In the genomic region with DNA sequence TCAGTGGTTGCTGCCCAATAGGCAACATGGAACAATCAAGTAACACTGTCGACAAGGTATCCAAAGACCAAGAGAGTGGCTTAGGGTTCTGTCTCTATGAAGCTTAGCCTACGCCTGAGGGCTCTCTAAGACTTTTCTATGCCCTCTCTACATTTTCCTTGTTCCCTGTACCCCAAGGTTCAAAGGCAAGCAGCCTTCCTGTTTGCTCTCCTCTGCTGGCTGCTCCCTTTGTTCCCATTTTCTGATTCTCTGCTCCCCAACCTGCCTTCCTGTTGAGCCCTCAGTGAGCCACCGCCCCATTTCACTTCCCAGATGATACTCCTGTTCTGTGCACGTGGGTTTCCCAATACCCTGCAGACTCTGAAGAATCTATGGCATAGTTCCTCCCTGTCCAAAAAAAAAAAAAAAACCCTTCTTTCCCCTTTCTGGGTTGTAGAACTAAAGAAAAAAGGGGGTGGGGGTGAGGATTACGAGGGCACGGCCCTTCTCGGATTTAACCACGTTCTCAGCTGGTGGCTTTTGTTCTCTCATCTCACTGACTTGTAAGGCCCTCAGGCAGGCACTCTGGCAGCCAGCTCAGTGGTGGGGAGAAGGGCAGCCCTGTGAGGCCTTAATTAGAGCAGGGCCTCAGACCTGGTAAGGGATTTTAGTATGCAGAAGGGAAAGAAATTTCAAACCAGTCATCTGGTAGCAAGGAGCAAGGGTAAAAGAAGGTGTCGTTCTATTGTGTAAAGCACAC, we compare ENCODE assay signal across 8 mouse cellular contexts. TPM values are rescaled to one million over a fixed set of nuclear protein-coding genes. Genes with fewer than 3 reads are reported as not detected.
A peak's percentile ranks its signal among the peaks of the same experiment; 100 is the strongest.
DNase-seq lines count a peak whose midpoint lies in the region; ATAC-seq and TF ChIP-seq lines count a peak whose summit lies in the region.
"Had no signal": no experiment of that assay in that cellular context is flagged by ENCODE, and none has a peak within 500 bp of the region (broad histone marks: within the 10 kb centered on the region; RNA-seq: fewer than 3 reads in every experiment).

No protein-coding gene starts in this region.

- no peak overlapping the region for H3K27ac ChIP-seq in neural tube, embryonic 12.5 days
- H3K27ac ChIP-seq in embryonic facial prominence, embryonic 11.5 days (replicated peaks; ENCODE audit: low read depth, low read length): no peak overlapping the region
- peak overlapping the region; percentile 87; the same call in 1 of the 2 replicates for H3K27ac ChIP-seq in hindbrain, postnatal 0 days

- H3K9ac ChIP-seq in neural tube, embryonic 12.5 days: 0 out of 2 replicates have a peak overlapping the region, but pooled peaks have one; percentile 36
- 0 out of 2 replicates have a peak overlapping the region, but pooled peaks have one; percentile 40 for H3K9ac ChIP-seq in embryonic facial prominence, embryonic 11.5 days (replicated peaks; ENCODE audit: low read length)
- no peak overlapping the region for H3K9ac ChIP-seq in hindbrain, postnatal 0 days (replicated peaks; ENCODE audit: low read length)

- WGBS in neural tube, embryonic 12.5 days: 15% methylated on average over 9 of the region's 9 CpGs
- 18% methylated on average over 9 of the region's 9 CpGs for WGBS in embryonic facial prominence, embryonic 11.5 days
- 19% methylated on average over 9 of the region's 9 CpGs for WGBS in hindbrain, postnatal 0 days

- H3K4me3 ChIP-seq in neural tube, embryonic 12.5 days: no peak overlapping the region
- no peak overlapping the region for H3K4me3 ChIP-seq in embryonic facial prominence, embryonic 11.5 days (ENCODE audit: low read depth, low read length)
- no peak overlapping the region for H3K4me3 ChIP-seq in hindbrain, postnatal 0 days (ENCODE audit: low read length)

- peaks cover 26% of the 10 kb centered on the region for H3K4me1 ChIP-seq in neural tube, embryonic 12.5 days
- H3K4me1 ChIP-seq in embryonic facial prominence, embryonic 11.5 days (ENCODE audit: control insufficient read depth, insufficient read depth, low read length): no peaks in the 10 kb centered on the region; the same call in 1 of the 2 replicates
- peaks cover 27% of the 10 kb centered on the region for H3K4me1 ChIP-seq in hindbrain, postnatal 0 days (ENCODE audit: insufficient read depth, low read length)

- TF ChIP-seq CTCF in hindbrain, postnatal 0 days (IDR thresholded peaks at IDR 0.05; ENCODE audit: low read depth): no peak

- H3K36me3 ChIP-seq in neural tube, embryonic 12.5 days: no peaks in the 10 kb centered on the region
- no peaks in the 10 kb centered on the region for H3K36me3 ChIP-seq in embryonic facial prominence, embryonic 11.5 days (replicated peaks; ENCODE audit: control insufficient read depth, insufficient read depth, low read depth, low read length)
- no peaks in the 10 kb centered on the region for H3K36me3 ChIP-seq in hindbrain, postnatal 0 days (ENCODE audit: insufficient read depth, low read length)

- DNase-seq in neural tube, embryonic 10.5 days (ENCODE audit: extremely low spot score, low spot score): no peak
- DNase-seq in embryonic facial prominence, embryonic 11.5 days (ENCODE audit: low spot score): peak; percentile 65
- DNase-seq in hindbrain, postnatal 0 days (ENCODE audit: low spot score): peak; percentile 25
- DNase-seq in right cerebral cortex, postnatal 36 days (ENCODE audit: low spot score in 2 of 2): no peak
- DNase-seq in urinary bladder, postnatal 14 days (ENCODE audit: low spot score): no peak
- DNase-seq in lung, postnatal 36 days: no peak
- DNase-seq: gastrocnemius, postnatal 14 days had no signal

- H3K27me3 ChIP-seq in neural tube, embryonic 12.5 days (replicated peaks): no peaks in the 10 kb centered on the region
- H3K27me3 ChIP-seq in embryonic facial prominence, embryonic 11.5 days (ENCODE audit: control insufficient read depth, insufficient read depth, low read length): no peaks in the 10 kb centered on the region
- H3K27me3 ChIP-seq in hindbrain, postnatal 0 days (ENCODE audit: insufficient read depth, low read length): no peaks in the 10 kb centered on the region

- peak; percentile 48 for ATAC-seq in neural tube, embryonic 12.5 days (ENCODE audit: low FRiP score, low read depth)
- ATAC-seq in embryonic facial prominence, embryonic 11.5 days (replicated peaks; ENCODE audit: insufficient number of reproducible peaks, low FRiP score, low TSS enrichment, low read depth): peak; percentile 55
- ATAC-seq in hindbrain, postnatal 0 days: 0 out of 2 replicates have a peak, but pooled peaks have one; percentile 33

- no peaks in the 10 kb centered on the region for H3K9me3 ChIP-seq in neural tube, embryonic 12.5 days
- no peaks in the 10 kb centered on the region for H3K9me3 ChIP-seq in embryonic facial prominence, embryonic 11.5 days (replicated peaks; ENCODE audit: control insufficient read depth, low read length)
- no peaks in the 10 kb centered on the region for H3K9me3 ChIP-seq in hindbrain, postnatal 0 days (ENCODE audit: low read length)

- no peak overlapping the region for H3K4me2 ChIP-seq in neural tube, embryonic 12.5 days (replicated peaks)
- H3K4me2 ChIP-seq in embryonic facial prominence, embryonic 11.5 days (ENCODE audit: low read depth, low read length): no peak overlapping the region
- H3K4me2 ChIP-seq in hindbrain, postnatal 0 days (ENCODE audit: low read depth, low read length): peak overlapping the region; percentile 39

RNA-seq across cellular contexts. Expression of a gene that starts 26.9 kb away (rescaled TPM):
- polyA plus RNA-seq in neural tube, embryonic 12.5 days (2016; fragmentation: Nextera tagmentation; extraction: Ambion mirVana): 19.7 and 21.1 TPM in 2 replicates
- 8.8 and 9.3 TPM in 2 replicates for polyA plus RNA-seq in embryonic facial prominence, embryonic 11.5 days (2014; fragmentation: Nextera tagmentation; extraction: Ambion mirVana)
- total RNA-seq in hindbrain, postnatal 0 days (2014; rRNA removed): 36.2 and 46.5 TPM in 2 replicates
- polyA plus RNA-seq in hindbrain, postnatal 0 days (2015; fragmentation: Nextera tagmentation; extraction: Ambion mirVana): 36.6 and 38.7 TPM in 2 replicates

Comparison
In these comparisons a context has a peak if more than half of its experiments do, and no peak if none do; other contexts are left out.
1. DNase-seq: peak in embryonic facial prominence, embryonic 11.5 days (single experiment) and hindbrain, postnatal 0 days (single experiment); none in neural tube, embryonic 10.5 days (single experiment), right cerebral cortex, postnatal 36 days (0 of 2), urinary bladder, postnatal 14 days (single experiment) and lung, postnatal 36 days (single experiment).
2. Peak in every context shown above with its lines, with median percentiles within 50 percentile points of each other: ATAC-seq.